Mouse (Mus musculus): ENCODE data around the gene Nos1ap.

GRCm38 (mm10) chr1:170560768-170561167, 28.9 kb downstream of the Nos1ap start:
- TF ChIP-seq CTCF (IDR thresholded peaks at IDR 0.05; ENCODE audit: borderline replicate concordance, insufficient read depth, low read depth, low read length) (no peak), POLR2A (IDR thresholded peaks at IDR 0.05; ENCODE audit: borderline replicate concordance, insufficient read depth, low read length) (no peak)

Measured in cerebellum, adult 2 months (tissue).